Mouse (Mus musculus) bone marrow, adult 2 months (tissue): ENCODE data around the gene Clasrp.

ENCODE experiments used
- CTCF ChIP-seq: fragments of 200-500 bp; IDR thresholded peaks from 2 replicates; pipeline ENCODE4 v1.5.1; 2011; ENCODE audit warnings: low read length, control low read depth; ENCODE audit not compliant: control insufficient read depth, insufficient read depth
- POLR2A ChIP-seq: fragments of 200-500 bp; IDR thresholded peaks from 2 replicates; pipeline ENCODE4 v1.6.1; 2011; ENCODE audit warnings: low read depth, mild to moderate bottlenecking, control low read depth, low read length, borderline replicate concordance; ENCODE audit not compliant: control insufficient read depth

- TF ChIP-seq CTCF (no peak), POLR2A (no peak)
These were observed 23.7 kb downstream of the Clasrp start for GRCm38 (mm10) chr7:19580634-19581033.
